Mouse (Mus musculus) stomach, embryonic 16.5 days (tissue): Measurements from ENCODE around the gene 2510009E07Rik. TPM values are rescaled to one million over a fixed set of nuclear protein-coding genes. Genes with fewer than 3 reads are reported as not detected.
A peak's percentile ranks its signal among the peaks of the same experiment; 100 is the strongest.

Experiments used
- ATAC-seq: fragments of 200-750 bp; cut with Nextera tagmentation; 2 replicates; pipeline ENCODE4 v1.8.0; 2017; ENCODE audit warnings: moderate number of reproducible peaks, moderate TSS enrichment; ENCODE audit not compliant: insufficient read depth, low FRiP score
- H3K27ac ChIP-seq: fragments of 300-500 bp; sonication (generic); 2 replicates; pipeline ENCODE4 v1.5.1; 2014; ENCODE audit warnings: low read length
- H3K27me3 ChIP-seq: fragments of 300-500 bp; sonication (generic); 2 replicates; pipeline ENCODE4 v1.6.1; 2014; ENCODE audit warnings: low read length, control low read depth, mixed read lengths; ENCODE audit not compliant: control insufficient read depth, insufficient read depth
- H3K36me3 ChIP-seq: fragments of 300-500 bp; sonication (generic); 2 replicates; pipeline ENCODE4 v1.6.1; 2014; ENCODE audit warnings: low read length; ENCODE audit not compliant: control insufficient read depth, insufficient read depth
- H3K4me1 ChIP-seq: fragments of 300-500 bp; sonication (generic); 2 replicates; pipeline ENCODE4 v1.6.1; 2014; ENCODE audit warnings: low read length, control low read depth, mixed read lengths; ENCODE audit not compliant: control insufficient read depth, insufficient read depth
- H3K4me2 ChIP-seq: fragments of 300-500 bp; sonication (generic); 2 replicates; pipeline ENCODE4 v1.6.1; 2014; ENCODE audit warnings: low read depth, low read length, mixed read lengths
- H3K4me3 ChIP-seq: fragments of 300-500 bp; sonication (generic); replicated peaks from 2 replicates; pipeline ENCODE4 v1.5.1; 2014; ENCODE audit warnings: mild to moderate bottlenecking, low read length
- H3K9ac ChIP-seq: fragments of 300-500 bp; sonication (generic); 2 replicates; pipeline ENCODE4 v1.6.1; 2014; ENCODE audit warnings: low read length
- H3K9me3 ChIP-seq: fragments of 300-500 bp; sonication (generic); replicated peaks from 2 replicates; pipeline ENCODE4 v1.6.1; 2016; ENCODE audit warnings: low read length, control low read depth; ENCODE audit not compliant: control insufficient read depth
- WGBS: fragments of 180-500 bp; shearing (Covaris S2); extraction: QIAGEN DNeasy Blood & Tissue Kit; methylation state at CpG from one replicate; pipeline ENCODE4 v1.1.7; 2014; 5-methylcytosine and 5-hydroxymethylcytosine counted together
- polyA plus RNA-seq: library from polyadenylated mRNA; unstranded; fragments of >200 nt; fragmentation: Nextera tagmentation; extraction: Ambion mirVana; gene quantifications from 2 replicates; pipeline ENCODE4 v1.2.1, GENCODE M21; 2015

Gene 2510009E07Rik
- polyA plus RNA-seq, 1 experiment from 2014 or later: 17.9 TPM

DNA sequence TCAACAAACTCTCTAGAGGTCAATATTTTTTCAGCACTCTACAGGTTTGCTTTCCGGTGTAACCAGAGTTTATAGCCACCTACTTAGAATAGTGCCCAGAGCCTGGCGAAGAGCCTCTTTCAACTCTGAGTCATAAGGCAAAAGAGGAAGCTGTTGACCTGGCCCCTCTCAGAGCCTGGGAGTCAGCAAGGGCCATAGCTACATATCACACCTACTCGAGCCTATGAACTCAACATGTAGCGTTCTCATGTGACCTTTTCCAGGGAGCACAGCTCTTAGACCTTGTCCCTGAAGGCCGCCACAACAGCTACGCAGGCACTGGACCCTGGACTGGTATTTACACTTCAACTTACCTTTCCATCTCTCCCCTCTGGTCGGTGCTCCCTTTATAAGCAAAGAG is 25.3 kb upstream of the 2510009E07Rik start:
- WGBS: 80% methylated on average over 7 of the region's 7 CpGs
- Histone ChIP-seq H3K9me3 (no peaks in the 10 kb centered on the region), H3K4me3 (no peak overlapping the region), H3K36me3 (no peaks in the 10 kb centered on the region), H3K4me2 (no peak overlapping the region), H3K4me1 (no peaks in the 10 kb centered on the region), H3K9ac (no peak overlapping the region), H3K27me3 (no peaks in the 10 kb centered on the region), H3K27ac (no peak overlapping the region)
- ATAC-seq: no peak

- H3K4me2 ChIP-seq: no peak overlapping the region
- H3K27me3 ChIP-seq: no peaks in the 10 kb centered on the region
- no peaks in the 10 kb centered on the region for H3K9me3 ChIP-seq
- no peak overlapping the region for H3K27ac ChIP-seq
- 78% methylated on average over 10 of the region's 10 CpGs for WGBS
- H3K4me1 ChIP-seq: no peaks in the 10 kb centered on the region
- H3K4me3 ChIP-seq: no peak overlapping the region
- no peak overlapping the region for H3K9ac ChIP-seq
- ATAC-seq: no peak
- H3K36me3 ChIP-seq: no peaks in the 10 kb centered on the region
Measured at GRCm38 (mm10) chr16:21714516-21714915, 20.1 kb upstream of the 2510009E07Rik start.

GRCm38 (mm10) chr16:21710321-21710720 is 15.9 kb upstream of the 2510009E07Rik start:
- Histone ChIP-seq H3K4me1 (no peaks in the 10 kb centered on the region), H3K36me3 (no peaks in the 10 kb centered on the region), H3K4me3 (no peak overlapping the region), H3K9me3 (no peaks in the 10 kb centered on the region), H3K27me3 (no peaks in the 10 kb centered on the region), H3K27ac (no peak overlapping the region), H3K9ac (no peak overlapping the region), H3K4me2 (no peak overlapping the region)
- 42% methylated on average over 2 of the region's 2 CpGs for WGBS
- no peak for ATAC-seq

DNA sequence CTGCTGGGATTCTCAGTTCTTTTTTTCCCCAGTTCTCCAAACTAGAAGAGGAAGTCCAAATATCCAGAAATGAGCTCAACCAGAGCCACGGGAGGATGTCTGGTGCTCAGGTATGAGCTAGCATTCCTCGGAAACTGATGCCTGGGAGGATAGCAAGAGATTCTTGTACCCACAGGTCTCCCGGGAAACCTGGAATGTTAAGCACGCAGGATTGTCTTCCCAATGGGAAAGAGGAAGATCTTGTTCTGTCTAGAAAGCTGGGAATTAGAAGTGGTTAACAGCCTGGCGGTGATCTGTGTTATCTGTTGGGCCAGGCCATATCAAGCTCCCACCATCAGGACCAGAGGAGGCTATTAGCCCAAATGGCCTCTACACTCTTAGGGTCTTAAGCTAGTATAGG is 10.2 kb upstream of the 2510009E07Rik start:
- no peak overlapping the region for H3K9ac ChIP-seq
- WGBS: 42% methylated on average over 5 of the region's 5 CpGs
- no peak overlapping the region for H3K27ac ChIP-seq
- no peak for ATAC-seq
- H3K27me3 ChIP-seq: no peaks in the 10 kb centered on the region
- H3K4me2 ChIP-seq: no peak overlapping the region
- H3K4me3 ChIP-seq: no peak overlapping the region
- no peaks in the 10 kb centered on the region for H3K4me1 ChIP-seq
- no peaks in the 10 kb centered on the region for H3K36me3 ChIP-seq
- 0 out of 2 replicates have a peak, but pooled peaks cover 4% of the 10 kb centered on the region for H3K9me3 ChIP-seq

GRCm38 (mm10) chr16:21702314-21702690 is 7.8 kb upstream of the 2510009E07Rik start:
- no peaks in the 10 kb centered on the region for H3K27me3 ChIP-seq
- H3K4me2 ChIP-seq: no peak overlapping the region
- no peak overlapping the region for H3K9ac ChIP-seq
- 26% methylated on average over 3 of the region's 3 CpGs for WGBS
- H3K4me1 ChIP-seq: no peaks in the 10 kb centered on the region
- H3K36me3 ChIP-seq: no peaks in the 10 kb centered on the region
- H3K9me3 ChIP-seq: 0 out of 2 replicates have a peak, but pooled peaks cover 4% of the 10 kb centered on the region
- no peak overlapping the region for H3K27ac ChIP-seq
- no peak for ATAC-seq
- H3K4me3 ChIP-seq: no peak overlapping the region

GRCm38 (mm10) chr16:21701611-21702313 is 7.3 kb upstream of the 2510009E07Rik start:
- Histone ChIP-seq H3K4me1 (no peaks in the 10 kb centered on the region), H3K27ac (no peak overlapping the region), H3K27me3 (no peaks in the 10 kb centered on the region), H3K4me3 (no peak overlapping the region), H3K4me2 (no peak overlapping the region), H3K9me3 (0 out of 2 replicates have a peak, but pooled peaks cover 4% of the 10 kb centered on the region), H3K9ac (no peak overlapping the region), H3K36me3 (no peaks in the 10 kb centered on the region)
- WGBS: 39% methylated on average over 10 of the region's 10 CpGs
- no peak for ATAC-seq

DNA sequence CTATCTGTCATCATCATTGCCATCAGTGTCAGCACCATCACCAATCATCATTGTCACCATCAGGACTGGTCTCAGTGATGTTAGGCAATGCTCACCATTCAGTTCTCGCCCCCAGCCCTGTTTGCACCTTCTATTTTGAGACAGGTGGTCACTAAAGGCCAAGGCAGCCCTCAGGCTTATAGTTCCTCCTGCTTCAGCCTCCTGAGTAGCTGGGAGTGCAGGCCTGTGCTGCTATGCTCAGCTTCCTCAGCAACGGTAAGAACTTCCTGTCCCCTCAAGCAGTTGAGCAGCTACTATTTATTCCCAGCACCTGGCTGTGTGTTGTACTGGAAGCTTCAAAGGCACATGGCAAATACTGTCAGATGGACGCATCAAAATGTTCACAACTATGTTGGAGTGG is 3.7 kb upstream of the 2510009E07Rik start:
- no peak for ATAC-seq
- WGBS: 79% methylated on average over 3 of the region's 3 CpGs
- Histone ChIP-seq H3K27me3 (no peaks in the 10 kb centered on the region), H3K36me3 (no peaks in the 10 kb centered on the region), H3K27ac (no peak overlapping the region), H3K4me2 (no peak overlapping the region), H3K4me1 (peaks cover under 1% of the 10 kb centered on the region; the same call in 1 of the 2 replicates), H3K9me3 (0 out of 2 replicates have a peak, but pooled peaks cover 4% of the 10 kb centered on the region), H3K9ac (no peak overlapping the region), H3K4me3 (no peak overlapping the region)

DNA sequence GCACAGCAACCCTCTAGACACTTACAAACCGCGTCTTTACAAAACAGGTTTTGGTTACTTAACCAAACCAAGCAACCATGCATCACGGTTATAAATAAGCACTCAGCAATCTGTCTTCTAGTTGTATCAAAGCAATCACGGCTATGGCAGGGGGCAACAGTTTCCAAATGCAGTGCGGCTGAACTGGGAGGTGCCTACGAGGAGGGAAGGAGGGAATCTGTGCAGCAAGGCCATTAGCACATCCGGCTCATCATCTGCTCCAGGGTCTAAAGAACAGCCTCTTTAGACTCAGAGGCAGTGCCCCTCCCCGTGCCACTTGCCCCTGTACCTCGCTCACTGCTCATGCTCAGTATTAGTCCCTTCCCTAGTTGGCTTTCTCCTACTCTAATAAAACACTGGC is 2.5 kb upstream of the 2510009E07Rik start:
- 72% methylated on average over 9 of the region's 9 CpGs for WGBS

GRCm38 (mm10) chr16:21695242-21695578 is 745 bp upstream of the 2510009E07Rik start:
- peaks cover 5% of the 10 kb centered on the region; the same call in 1 of the 2 replicates for H3K4me1 ChIP-seq
- H3K9ac ChIP-seq: peak overlapping the region; percentile 96
- H3K27ac ChIP-seq: peak overlapping the region; percentile 42
- H3K36me3 ChIP-seq: no peaks in the 10 kb centered on the region
- H3K27me3 ChIP-seq: no peaks in the 10 kb centered on the region
- peak; percentile 50 for ATAC-seq
- H3K4me3 ChIP-seq: peak overlapping the region; percentile 87
- no peaks in the 10 kb centered on the region for H3K9me3 ChIP-seq
- WGBS: 2% methylated on average over 12 of the region's 12 CpGs
- peak overlapping the region; percentile 99 for H3K4me2 ChIP-seq

More for the DNA sequence above, 2.5 kb upstream of the 2510009E07Rik start:
- no peak overlapping the region for H3K9ac ChIP-seq
- 0 out of 2 replicates have a peak, but pooled peaks cover 4% of the 10 kb centered on the region for H3K9me3 ChIP-seq
- H3K27me3 ChIP-seq: no peaks in the 10 kb centered on the region
- no peak overlapping the region for H3K27ac ChIP-seq
- ATAC-seq: no peak
- H3K4me2 ChIP-seq: no peak overlapping the region
- no peaks in the 10 kb centered on the region for H3K36me3 ChIP-seq
- H3K4me1 ChIP-seq: peaks cover 5% of the 10 kb centered on the region; the same call in 1 of the 2 replicates
- no peak overlapping the region for H3K4me3 ChIP-seq
